Mouse (Mus musculus): ENCODE measurements around the gene Ap3d1. TPM values are rescaled to one million over a fixed set of nuclear protein-coding genes. Genes with fewer than 3 reads are reported as not detected.

The Ap3d1 gene
- polyA plus RNA-seq, 1 experiment from 2014 or later = 45.7 TPM

GRCm38 (mm10) chr10:80663485-80664196, 78.4 kb downstream of the Ap3d1 start:
- 23% methylated on average over 5 of the region's 5 CpGs for WGBS
- Histone ChIP-seq H3K27me3 (ENCODE audit: control insufficient read depth, insufficient read depth, low read length) (no peaks in the 10 kb centered on the region), H3K9me3 (replicated peaks; ENCODE audit: control insufficient read depth, low read length) (no peaks in the 10 kb centered on the region), H3K4me3 (ENCODE audit: low read length) (no peak overlapping the region), H3K9ac (ENCODE audit: low read length) (no peak overlapping the region; the same call in 1 of the 2 replicates), H3K36me3 (ENCODE audit: control insufficient read depth, insufficient read depth) (peaks cover 27% of the 10 kb centered on the region), H3K4me1 (ENCODE audit: control insufficient read depth, insufficient read depth, low read length) (peaks cover 38% of the 10 kb centered on the region), H3K4me2 (ENCODE audit: low read depth, low read length) (peak overlapping the region; percentile 47; the same call in 1 of the 2 replicates), H3K27ac (ENCODE audit: low read length) (peak overlapping the region; percentile 89)
- no peak for ATAC-seq (replicated peaks; ENCODE audit: extremely low read depth, insufficient read depth, low FRiP score)

- Histone ChIP-seq H3K9me3 (replicated peaks; ENCODE audit: control insufficient read depth, low read length) (no peaks in the 10 kb centered on the region), H3K27ac (ENCODE audit: low read length) (no peak overlapping the region), H3K36me3 (ENCODE audit: control insufficient read depth, insufficient read depth) (peaks cover 3% of the 10 kb centered on the region; the same call in 1 of the 2 replicates), H3K27me3 (ENCODE audit: control insufficient read depth, insufficient read depth, low read length) (no peaks in the 10 kb centered on the region), H3K4me3 (ENCODE audit: low read length) (no peak overlapping the region), H3K4me2 (ENCODE audit: low read depth, low read length) (no peak overlapping the region), H3K4me1 (ENCODE audit: control insufficient read depth, insufficient read depth, low read length) (peaks cover 42% of the 10 kb centered on the region), H3K9ac (ENCODE audit: low read length) (no peak overlapping the region)
- 38% methylated on average over 5 of the region's 5 CpGs for WGBS
- ATAC-seq (replicated peaks; ENCODE audit: extremely low read depth, insufficient read depth, low FRiP score) = no peak
Measured at GRCm38 (mm10) chr10:80661149-80661548, 80.9 kb downstream of the Ap3d1 start.

DNA sequence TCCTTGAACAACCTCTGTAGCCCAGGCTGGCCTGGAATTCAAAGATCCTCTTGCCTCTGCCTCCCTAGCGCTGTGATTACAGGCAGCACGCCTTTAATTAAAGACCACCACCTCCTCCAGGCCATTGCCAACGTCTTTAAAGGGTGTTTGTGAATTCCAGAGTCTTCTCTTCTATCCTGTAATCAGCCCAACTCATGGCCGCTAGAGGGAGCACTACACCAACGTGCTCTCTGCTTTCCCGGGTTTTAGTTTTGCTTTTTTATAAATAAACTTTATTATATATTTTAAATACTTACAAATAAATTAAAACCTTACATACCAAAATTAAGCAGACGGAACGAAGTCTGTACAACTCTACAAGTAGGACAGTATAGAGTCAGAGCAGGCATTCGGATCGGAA, 82.9 kb downstream of the Ap3d1 start:
- Histone ChIP-seq H3K9ac (ENCODE audit: low read length) (peak overlapping the region; percentile 53; the same call in 1 of the 2 replicates), H3K36me3 (ENCODE audit: control insufficient read depth, insufficient read depth) (no peaks in the 10 kb centered on the region), H3K4me3 (ENCODE audit: low read length) (peak overlapping the region; percentile 43), H3K4me2 (ENCODE audit: low read depth, low read length) (peak overlapping the region; percentile 58), H3K4me1 (ENCODE audit: control insufficient read depth, insufficient read depth, low read length) (peaks cover 40% of the 10 kb centered on the region), H3K27ac (ENCODE audit: low read length) (peak overlapping the region; percentile 71), H3K9me3 (replicated peaks; ENCODE audit: control insufficient read depth, low read length) (no peaks in the 10 kb centered on the region), H3K27me3 (ENCODE audit: control insufficient read depth, insufficient read depth, low read length) (no peaks in the 10 kb centered on the region)
- no peak for ATAC-seq (replicated peaks; ENCODE audit: extremely low read depth, insufficient read depth, low FRiP score)
- 11% methylated on average over 10 of the region's 10 CpGs for WGBS

GRCm38 (mm10) chr10:80658841-80659202, 83.2 kb downstream of the Ap3d1 start:
- H3K27me3 ChIP-seq (ENCODE audit: control insufficient read depth, insufficient read depth, low read length) = no peaks in the 10 kb centered on the region
- H3K9ac ChIP-seq (ENCODE audit: low read length) = peak overlapping the region; percentile 44; the same call in 1 of the 2 replicates
- peak overlapping the region; percentile 6; the same call in 1 of the 2 replicates for H3K4me3 ChIP-seq (ENCODE audit: low read length)
- H3K4me2 ChIP-seq (ENCODE audit: low read depth, low read length) = peak overlapping the region; percentile 58
- no peaks in the 10 kb centered on the region for H3K9me3 ChIP-seq (replicated peaks; ENCODE audit: control insufficient read depth, low read length)
- H3K27ac ChIP-seq (ENCODE audit: low read length) = peak overlapping the region; percentile 71
- H3K36me3 ChIP-seq (ENCODE audit: control insufficient read depth, insufficient read depth) = no peaks in the 10 kb centered on the region
- no peak for ATAC-seq (replicated peaks; ENCODE audit: extremely low read depth, insufficient read depth, low FRiP score)
- WGBS = 63% methylated on average over 4 of the region's 4 CpGs
- peaks cover 37% of the 10 kb centered on the region for H3K4me1 ChIP-seq (ENCODE audit: control insufficient read depth, insufficient read depth, low read length)

GRCm38 (mm10) chr10:80658194-80658840, 83.7 kb downstream of the Ap3d1 start:
- Histone ChIP-seq H3K9me3 (replicated peaks; ENCODE audit: control insufficient read depth, low read length) (no peaks in the 10 kb centered on the region), H3K4me1 (ENCODE audit: control insufficient read depth, insufficient read depth, low read length) (peaks cover 36% of the 10 kb centered on the region), H3K36me3 (ENCODE audit: control insufficient read depth, insufficient read depth) (no peaks in the 10 kb centered on the region), H3K27me3 (ENCODE audit: control insufficient read depth, insufficient read depth, low read length) (no peaks in the 10 kb centered on the region), H3K27ac (ENCODE audit: low read length) (peak overlapping the region; percentile 33; the same call in 1 of the 2 replicates), H3K4me2 (ENCODE audit: low read depth, low read length) (no peak overlapping the region), H3K4me3 (ENCODE audit: low read length) (no peak overlapping the region), H3K9ac (ENCODE audit: low read length) (no peak overlapping the region)
- ATAC-seq (replicated peaks; ENCODE audit: extremely low read depth, insufficient read depth, low FRiP score) = no peak
- 79% methylated on average over 14 of the region's 14 CpGs for WGBS

Other genes with a start within 250 kb of the Ap3d1 start
- not detected in 2 replicates for gene Onecut3, start 247.4 kb downstream of the Ap3d1 start, polyA plus RNA-seq (2015; fragmentation: Nextera tagmentation; extraction: Ambion mirVana)
- gene Atp8b3, start 203.1 kb downstream of the Ap3d1 start, polyA plus RNA-seq (2015; fragmentation: Nextera tagmentation; extraction: Ambion mirVana) = 0.03 and 0.04 TPM in 2 replicates
- gene Rexo1, start 180.7 kb downstream of the Ap3d1 start, polyA plus RNA-seq (2015; fragmentation: Nextera tagmentation; extraction: Ambion mirVana) = 15.0 and 16.5 TPM in 2 replicates
- gene Klf16, start 164.9 kb downstream of the Ap3d1 start, polyA plus RNA-seq (2015; fragmentation: Nextera tagmentation; extraction: Ambion mirVana) = 5.8 and 6.0 TPM in 2 replicates
- gene Abhd17a, start 151.9 kb downstream of the Ap3d1 start, polyA plus RNA-seq (2015; fragmentation: Nextera tagmentation; extraction: Ambion mirVana) = 79.5 and 91.7 TPM in 2 replicates
- gene Scamp4, start 139.4 kb downstream of the Ap3d1 start, polyA plus RNA-seq (2015; fragmentation: Nextera tagmentation; extraction: Ambion mirVana) = 60.1 and 68.4 TPM in 2 replicates
- 3.5 and 4.0 TPM in 2 replicates for gene Adat3, start 139.4 kb downstream of the Ap3d1 start, polyA plus RNA-seq (2015; fragmentation: Nextera tagmentation; extraction: Ambion mirVana)
- gene Gm49322, start 136.2 kb downstream of the Ap3d1 start, polyA plus RNA-seq (2015; fragmentation: Nextera tagmentation; extraction: Ambion mirVana) = 2.2 and 2.8 TPM in 2 replicates
- 50.7 and 103 TPM in 2 replicates for gene Csnk1g2, start 119.4 kb downstream of the Ap3d1 start, polyA plus RNA-seq (2015; fragmentation: Nextera tagmentation; extraction: Ambion mirVana)
- gene Btbd2, start 85.2 kb downstream of the Ap3d1 start, polyA plus RNA-seq (2015; fragmentation: Nextera tagmentation; extraction: Ambion mirVana) = 41.7 and 58.2 TPM in 2 replicates
- 82.1 and 92.8 TPM in 2 replicates for gene Mknk2, start 64.2 kb downstream of the Ap3d1 start, polyA plus RNA-seq (2015; fragmentation: Nextera tagmentation; extraction: Ambion mirVana)
- gene Mob3a, start 40.3 kb downstream of the Ap3d1 start, polyA plus RNA-seq (2015; fragmentation: Nextera tagmentation; extraction: Ambion mirVana) = 29.0 and 33.4 TPM in 2 replicates
- gene Izumo4, start 40.1 kb downstream of the Ap3d1 start, polyA plus RNA-seq (2015; fragmentation: Nextera tagmentation; extraction: Ambion mirVana) = 11.2 and 13.2 TPM in 2 replicates
- gene Dot1l, start 12.9 kb upstream of the Ap3d1 start, polyA plus RNA-seq (2015; fragmentation: Nextera tagmentation; extraction: Ambion mirVana) = 18.8 and 19.2 TPM in 2 replicates
- gene Sf3a2, start 55.9 kb upstream of the Ap3d1 start, polyA plus RNA-seq (2015; fragmentation: Nextera tagmentation; extraction: Ambion mirVana) = 42.3 and 47.7 TPM in 2 replicates
- 79.4 and 83.3 TPM in 2 replicates for gene Plekhj1, start 56.4 kb upstream of the Ap3d1 start, polyA plus RNA-seq (2015; fragmentation: Nextera tagmentation; extraction: Ambion mirVana)
- 0.13 and 0.29 TPM in 2 replicates for gene Amh, start 63.0 kb upstream of the Ap3d1 start, polyA plus RNA-seq (2015; fragmentation: Nextera tagmentation; extraction: Ambion mirVana)
- 5.6 and 6.7 TPM in 2 replicates for gene Jsrp1, start 71.2 kb upstream of the Ap3d1 start, polyA plus RNA-seq (2015; fragmentation: Nextera tagmentation; extraction: Ambion mirVana)
- gene Oaz1, start 84.4 kb upstream of the Ap3d1 start, polyA plus RNA-seq (2015; fragmentation: Nextera tagmentation; extraction: Ambion mirVana) = 2,111 and 2,265 TPM in 2 replicates
- 0.39 and 0.84 TPM in 2 replicates for gene Lingo3, start 101.8 kb upstream of the Ap3d1 start, polyA plus RNA-seq (2015; fragmentation: Nextera tagmentation; extraction: Ambion mirVana)
- gene Lsm7, start 112.9 kb upstream of the Ap3d1 start, polyA plus RNA-seq (2015; fragmentation: Nextera tagmentation; extraction: Ambion mirVana) = 141 and 148 TPM in 2 replicates
- gene Sppl2b, start 113.0 kb upstream of the Ap3d1 start, polyA plus RNA-seq (2015; fragmentation: Nextera tagmentation; extraction: Ambion mirVana) = 28.4 and 33.2 TPM in 2 replicates
- gene Tmprss9, start 129.6 kb upstream of the Ap3d1 start, polyA plus RNA-seq (2015; fragmentation: Nextera tagmentation; extraction: Ambion mirVana) = not detected in 2 replicates
- gene Timm13, start 158.7 kb upstream of the Ap3d1 start, polyA plus RNA-seq (2015; fragmentation: Nextera tagmentation; extraction: Ambion mirVana) = 286 and 289 TPM in 2 replicates
- 27.5 and 30.0 TPM in 2 replicates for gene Lmnb2, start 176.0 kb upstream of the Ap3d1 start, polyA plus RNA-seq (2015; fragmentation: Nextera tagmentation; extraction: Ambion mirVana)
- gene Gadd45b, start 187.8 kb upstream of the Ap3d1 start, polyA plus RNA-seq (2015; fragmentation: Nextera tagmentation; extraction: Ambion mirVana) = 33.6 and 34.3 TPM in 2 replicates

All from heart, embryonic 16.5 days (tissue).